Mouse (Mus musculus): ENCODE measurements around the gene Arsg.

DNA sequence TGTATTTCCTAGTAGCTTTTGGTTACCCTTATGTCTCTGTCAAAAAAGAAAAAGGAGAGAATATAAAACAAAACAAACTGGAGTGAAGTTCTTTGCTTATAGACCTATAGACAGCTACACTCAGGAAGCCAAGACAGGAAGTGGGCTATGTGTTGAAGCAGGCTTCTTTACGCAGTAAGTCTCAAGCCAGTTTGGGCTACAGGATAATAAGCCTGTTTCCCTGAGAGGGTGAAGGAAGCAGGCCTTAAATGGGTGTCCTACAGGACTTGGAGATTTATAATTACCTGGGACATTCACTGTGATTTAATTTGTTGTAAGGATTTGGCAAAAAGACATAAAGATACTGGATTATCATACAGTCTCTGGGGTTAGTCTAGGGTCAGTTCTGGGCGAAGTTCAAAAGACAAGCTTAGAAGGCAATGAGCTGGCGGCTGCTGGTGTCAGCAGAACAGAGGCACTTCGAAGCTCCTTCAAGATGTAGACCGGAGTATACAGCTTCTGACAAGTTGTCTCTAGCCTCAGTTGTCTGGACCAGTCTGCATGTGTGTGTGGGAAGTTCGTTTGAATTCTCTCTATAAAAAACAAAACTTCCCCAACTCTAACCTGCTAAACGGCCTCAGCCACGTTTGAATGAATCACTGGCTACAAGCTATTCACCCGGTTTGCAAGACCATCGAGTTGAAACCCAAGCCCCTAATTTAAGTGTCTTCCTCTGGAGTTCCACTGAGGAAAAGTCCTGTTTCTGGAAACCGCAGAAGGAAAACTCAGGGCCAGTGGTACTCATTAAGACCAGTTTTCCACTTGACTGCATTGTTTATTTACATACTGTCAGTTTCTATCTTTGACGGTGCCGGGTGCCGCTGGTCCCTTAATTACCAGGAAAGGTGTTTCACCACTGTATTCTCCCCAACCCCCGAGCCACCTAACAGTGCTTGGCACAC is 2.0 kb upstream of the Arsg start:
- TF ChIP-seq EP300 (IDR thresholded peaks at IDR 0.05; ENCODE audit: low read depth) (no peak), CTCF (IDR thresholded peaks at IDR 0.05; ENCODE audit: low read depth) (no peak)
